Mouse (Mus musculus) forebrain, postnatal 0 days (tissue): Measurements from ENCODE around the gene Csrp2. TPM values are rescaled to one million over a fixed set of nuclear protein-coding genes. Genes with fewer than 3 reads are reported as not detected.

Experiments used
- ATAC-seq: fragments of 200-750 bp; cut with Nextera tagmentation; 2 replicates; pipeline ENCODE4 v1.8.0; 2017; ENCODE audit warnings: mild to moderate bottlenecking, moderate library complexity
- DNase-seq: peaks from one replicate; pipeline ENCODE4 v3.0.0-alpha.2; 2015
- H3K27ac ChIP-seq: fragments of 300-500 bp; sonication (generic); 2 replicates; pipeline ENCODE4 v1.5.1; 2014; ENCODE audit warnings: low read depth, mild to moderate bottlenecking, antibody characterized with exemption, low read length, moderate library complexity, mixed read lengths
- H3K27me3 ChIP-seq: fragments of 300-500 bp; sonication (generic); 2 replicates; pipeline ENCODE4 v1.6.1; 2014; ENCODE audit warnings: mild to moderate bottlenecking, low read length, mixed read lengths; ENCODE audit not compliant: insufficient read depth
- H3K36me3 ChIP-seq: fragments of 300-500 bp; sonication (generic); 2 replicates; pipeline ENCODE4 v1.6.1; 2014; ENCODE audit warnings: mild to moderate bottlenecking, moderate library complexity; ENCODE audit not compliant: insufficient read depth
- H3K4me1 ChIP-seq: fragments of 300-500 bp; sonication (generic); 2 replicates; pipeline ENCODE4 v1.6.1; 2014; ENCODE audit warnings: antibody characterized with exemption; ENCODE audit not compliant: insufficient read depth
- H3K4me2 ChIP-seq: fragments of 300-500 bp; sonication (generic); 2 replicates; pipeline ENCODE4 v1.6.1; 2014; ENCODE audit warnings: low read depth, mild to moderate bottlenecking, moderate library complexity
- H3K4me3 ChIP-seq: fragments of 300-500 bp; sonication (generic); 2 replicates; pipeline ENCODE4 v1.5.1; 2014; ENCODE audit warnings: low read depth, low read length, mixed read lengths
- H3K9ac ChIP-seq: fragments of 300-500 bp; sonication (generic); 2 replicates; pipeline ENCODE4 v1.6.1; 2014; ENCODE audit warnings: mild to moderate bottlenecking
- H3K9me3 ChIP-seq: fragments of 300-500 bp; sonication (generic); 2 replicates; pipeline ENCODE4 v1.6.1; 2016; ENCODE audit warnings: low read length
- CTCF ChIP-seq: sonication (generic); IDR thresholded peaks from 2 replicates; pipeline ENCODE4 v1.5.1; 2016; ENCODE audit warnings: antibody characterized with exemption, control low read depth, low read depth
- WGBS: fragments of 180-500 bp; shearing (Covaris S2); extraction: QIAGEN DNeasy Blood & Tissue Kit; methylation state at CpG from one replicate; pipeline ENCODE4 v1.1.7; 2014; 5-methylcytosine and 5-hydroxymethylcytosine counted together
- polyA plus RNA-seq: library from polyadenylated mRNA; unstranded; fragments of >200 nt; fragmentation: Nextera tagmentation; extraction: Ambion mirVana; gene quantifications from 2 replicates; pipeline ENCODE4 v1.2.1, GENCODE M21; 2015
- total RNA-seq: library from RNA; depleted of rRNA; stranded (reverse); fragments of >200 nt; gene quantifications from 2 replicates; pipeline ENCODE4 v1.2.3, GENCODE M21; 2014

Gene Csrp2
- total and polyA plus RNA-seq, 2 experiments from 2014 or later, result 128 to 147 TPM

DNA sequence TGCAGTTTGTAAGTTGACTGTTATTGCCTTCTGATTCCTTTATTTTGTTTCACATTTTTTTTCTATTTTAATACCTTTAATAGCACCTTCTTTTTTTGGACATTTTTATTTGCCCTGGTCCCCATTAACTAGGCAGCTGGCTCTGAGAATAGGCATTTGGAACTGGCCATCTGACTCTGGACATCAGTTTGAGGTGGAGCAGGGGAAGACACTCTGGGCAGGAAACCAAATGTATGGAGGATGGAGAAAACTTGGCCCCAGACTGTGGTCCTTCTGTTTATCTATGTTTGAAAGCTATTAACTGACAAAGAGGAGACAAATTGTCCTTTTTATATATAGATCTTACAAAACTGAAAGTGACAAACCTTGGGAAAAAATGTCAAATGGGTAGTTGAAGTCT lies 36.9 kb upstream of the Csrp2 start:
- H3K9me3 ChIP-seq, result no peaks in the 10 kb centered on the region
- H3K4me3 ChIP-seq, result no peak overlapping the region
- TF ChIP-seq CTCF, result no peak
- no peaks in the 10 kb centered on the region for H3K4me1 ChIP-seq
- no peaks in the 10 kb centered on the region for H3K27me3 ChIP-seq
- ATAC-seq (no peak), DNase-seq (no peak)
- no peak overlapping the region for H3K9ac ChIP-seq
- H3K27ac ChIP-seq, result no peak overlapping the region
- no peak overlapping the region for H3K4me2 ChIP-seq
- H3K36me3 ChIP-seq, result no peaks in the 10 kb centered on the region

DNA sequence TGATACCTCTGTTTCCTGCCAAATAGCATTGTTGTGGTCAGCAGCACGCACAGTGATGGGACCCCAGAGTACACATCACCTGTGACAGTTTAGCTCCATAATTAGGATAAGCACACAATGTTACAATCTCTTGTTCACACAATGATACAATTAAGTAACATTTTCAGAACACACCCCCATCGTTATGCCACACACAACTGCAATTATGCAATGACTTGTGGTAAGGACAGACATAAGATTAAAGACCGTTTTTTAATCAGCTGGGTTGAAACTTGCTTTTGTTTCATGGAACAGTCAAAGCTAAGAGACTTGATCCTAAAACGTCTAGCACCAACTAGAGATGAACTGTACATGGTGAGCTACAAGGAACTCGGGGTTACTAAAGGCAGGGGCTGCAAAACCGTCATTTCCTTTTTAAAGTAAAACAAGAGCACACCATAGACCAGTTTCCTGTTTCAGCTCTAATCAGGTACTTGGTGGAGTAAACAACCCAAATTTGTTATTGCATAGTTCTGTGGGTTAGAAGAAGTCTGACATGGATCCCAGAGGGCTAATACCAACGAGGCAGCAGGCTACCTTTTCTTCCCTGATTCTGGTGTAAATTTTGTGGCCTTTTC lies 28.8 kb upstream of the Csrp2 start:
- Histone ChIP-seq H3K27me3 (no peaks in the 10 kb centered on the region), H3K36me3 (no peaks in the 10 kb centered on the region), H3K27ac (no peak overlapping the region), H3K4me3 (no peak overlapping the region), H3K9me3 (no peaks in the 10 kb centered on the region), H3K4me1 (no peaks in the 10 kb centered on the region), H3K9ac (no peak overlapping the region), H3K4me2 (no peak overlapping the region)
- 55% methylated on average over 7 of the region's 7 CpGs for WGBS
- TF ChIP-seq CTCF, result no peak
- no peak for ATAC-seq
- no peak for DNase-seq

GRCm38 (mm10) chr10:110899744-110900501 lies 19.7 kb upstream of the Csrp2 start:
- TF ChIP-seq CTCF, result no peak
- no peak for DNase-seq
- Histone ChIP-seq H3K36me3 (no peaks in the 10 kb centered on the region), H3K4me1 (no peaks in the 10 kb centered on the region), H3K27me3 (no peaks in the 10 kb centered on the region), H3K9ac (no peak overlapping the region), H3K9me3 (no peaks in the 10 kb centered on the region), H3K4me2 (no peak overlapping the region), H3K4me3 (no peak overlapping the region), H3K27ac (no peak overlapping the region)
- WGBS, result 71% methylated on average over 13 of the region's 13 CpGs
- ATAC-seq, result no peak

DNA sequence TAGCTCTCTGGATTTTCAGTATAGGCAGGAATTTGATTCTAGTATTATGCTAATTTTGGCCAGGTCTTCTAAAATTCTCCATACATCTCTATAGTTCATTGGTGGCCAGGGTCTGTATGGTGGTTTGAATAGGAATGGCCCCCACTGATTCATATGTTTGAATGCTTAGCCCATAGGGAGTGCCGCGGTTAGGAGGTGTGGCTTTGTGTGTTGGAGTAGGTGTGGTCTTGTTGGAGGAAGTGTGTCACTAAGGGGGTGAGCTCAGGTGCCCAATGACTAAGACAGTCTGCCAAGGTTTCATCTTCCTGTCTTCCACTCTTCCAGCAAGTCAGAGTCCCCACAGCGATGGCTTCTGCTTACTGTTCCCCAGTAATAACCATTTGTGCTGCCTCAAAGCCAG lies 15.7 kb upstream of the Csrp2 start:
- Histone ChIP-seq H3K9ac (no peak overlapping the region), H3K4me1 (no peaks in the 10 kb centered on the region), H3K36me3 (no peaks in the 10 kb centered on the region), H3K9me3 (no peaks in the 10 kb centered on the region), H3K4me3 (no peak overlapping the region), H3K27me3 (no peaks in the 10 kb centered on the region), H3K4me2 (no peak overlapping the region), H3K27ac (no peak overlapping the region)
- no peak for TF ChIP-seq CTCF
- ATAC-seq, result no peak
- no peak for DNase-seq
- WGBS, result 96% methylated on average over 3 of the region's 3 CpGs

DNA sequence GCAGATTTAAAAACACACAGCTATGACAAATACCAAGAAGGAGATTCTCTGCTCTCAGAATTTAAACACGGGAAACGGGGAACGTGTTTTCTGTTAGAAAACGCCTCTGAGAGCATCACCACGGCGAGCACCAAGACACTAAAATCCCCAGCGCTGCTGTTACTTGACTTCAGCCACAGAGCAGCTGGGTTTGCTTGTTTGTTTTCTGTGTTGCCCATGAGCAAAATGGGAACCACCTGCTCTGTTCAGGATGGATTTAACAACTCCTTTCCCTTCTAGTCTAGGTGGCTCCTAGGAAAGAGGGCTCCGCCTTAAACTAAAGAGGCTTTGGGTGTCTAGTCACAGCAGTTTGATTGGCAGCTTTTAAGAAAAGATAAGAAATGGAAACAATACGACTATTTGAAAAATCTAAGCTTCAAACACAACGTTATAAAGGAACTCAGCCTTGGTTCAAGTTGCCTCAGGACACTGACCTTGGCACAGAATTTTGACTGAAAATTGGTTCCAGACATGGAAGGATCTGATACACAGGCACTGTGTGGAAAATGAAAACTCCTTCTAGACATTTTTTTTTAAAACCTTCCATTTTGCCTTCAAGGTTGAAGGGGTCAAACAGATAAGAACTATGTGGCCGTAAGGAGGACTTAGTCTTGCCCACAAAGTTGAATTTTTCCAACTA lies 2.8 kb upstream of the Csrp2 start:
- H3K9ac ChIP-seq, result no peak overlapping the region
- H3K4me2 ChIP-seq, result no peak overlapping the region
- no peak overlapping the region for H3K4me3 ChIP-seq
- no peak overlapping the region for H3K27ac ChIP-seq
- no peaks in the 10 kb centered on the region for H3K9me3 ChIP-seq
- ATAC-seq, result no peak
- H3K4me1 ChIP-seq, result peaks cover 15% of the 10 kb centered on the region; the same call in 1 of the 2 replicates
- WGBS, result 80% methylated on average over 11 of the region's 11 CpGs
- H3K27me3 ChIP-seq, result no peaks in the 10 kb centered on the region
- no peak for TF ChIP-seq CTCF
- no peak for DNase-seq
- no peaks in the 10 kb centered on the region for H3K36me3 ChIP-seq

GRCm38 (mm10) chr10:110917521-110917920 lies 2.1 kb upstream of the Csrp2 start:
- ATAC-seq (no peak), DNase-seq (no peak)
- Histone ChIP-seq H3K9ac (no peak overlapping the region), H3K4me2 (no peak overlapping the region), H3K27me3 (no peaks in the 10 kb centered on the region), H3K27ac (no peak overlapping the region), H3K36me3 (no peaks in the 10 kb centered on the region), H3K4me3 (no peak overlapping the region), H3K4me1 (peaks cover 22% of the 10 kb centered on the region; the same call in 1 of the 2 replicates), H3K9me3 (no peaks in the 10 kb centered on the region)
- TF ChIP-seq CTCF, result no peak
- WGBS, result 98% methylated on average over 6 of the region's 6 CpGs
